Comparison of ENCODE assay signal across 10 mouse cellular contexts in the genomic region with DNA sequence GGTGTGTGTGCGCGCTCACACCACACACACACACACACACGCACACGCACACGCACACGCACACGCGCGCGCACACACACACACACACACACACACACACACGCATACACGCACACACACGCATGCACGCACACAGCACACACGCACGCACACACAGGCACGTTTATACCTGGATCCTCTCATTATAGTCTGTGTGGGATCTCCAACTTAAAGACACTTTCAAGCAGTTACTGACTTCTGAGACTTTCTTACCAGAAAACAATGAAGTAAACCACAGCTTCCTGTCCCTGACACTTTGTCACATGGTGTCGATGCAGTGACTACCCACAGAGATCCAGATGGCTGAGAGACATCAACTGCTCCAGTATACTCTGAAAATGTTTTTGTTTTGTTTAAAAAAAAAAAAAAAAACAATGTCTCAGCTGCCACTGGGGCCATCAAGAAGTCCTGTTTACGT.
DNase-seq lines count a peak whose midpoint lies in the region; TF ChIP-seq lines count a peak whose summit lies in the region.
"Had no signal": no experiment of that assay in that cellular context is flagged by ENCODE, and none has a peak within 500 bp of the region (broad histone marks: within the 10 kb centered on the region; RNA-seq: fewer than 3 reads in every experiment).

No protein-coding gene starts in this region.

- TF ChIP-seq POLR2A in spleen, adult 2 months (IDR thresholded peaks at IDR 0.05; ENCODE audit: low read depth, low read length), result peak; percentile 3; the same call in 1 of the 2 replicates
- TF ChIP-seq POLR2A in cortical plate, adult 2 months (IDR thresholded peaks at IDR 0.05; ENCODE audit: extremely low read depth, insufficient read depth, low read length), result no peak

- H3K27ac ChIP-seq in spleen, adult 2 months (ENCODE audit: insufficient read depth, low read length), result peak overlapping the region; percentile 99
- no peak overlapping the region; the same call in 1 of the 2 replicates for H3K27ac ChIP-seq in cortical plate, adult 2 months (ENCODE audit: insufficient read depth, low read length)
- H3K27ac ChIP-seq: heart, embryonic 13.5 days; liver, embryonic 13.5 days had no signal

- peaks cover 9% of the 10 kb centered on the region; the same call in 1 of the 2 replicates for H3K4me1 ChIP-seq in spleen, adult 2 months (ENCODE audit: control insufficient read depth, insufficient read depth, insufficient read length)
- H3K4me1 ChIP-seq in cortical plate, adult 2 months (ENCODE audit: control insufficient read depth, insufficient read depth, low read length), result no peaks in the 10 kb centered on the region
- H3K4me1 ChIP-seq: heart, embryonic 13.5 days; liver, embryonic 13.5 days had no signal

- TF ChIP-seq CTCF in spleen, adult 2 months (IDR thresholded peaks at IDR 0.05; ENCODE audit: extremely low read depth, insufficient read depth, insufficient read length, insufficient replicate concordance), result no peak
- no peak for TF ChIP-seq CTCF in cortical plate, adult 2 months (IDR thresholded peaks at IDR 0.05; ENCODE audit: extremely low read depth, insufficient read depth, low read length)

- H3K27me3 ChIP-seq in spleen, adult 2 months (ENCODE audit: control insufficient read depth, insufficient read depth, low read length), result no peaks in the 10 kb centered on the region
- H3K27me3 ChIP-seq: heart, embryonic 13.5 days; liver, embryonic 13.5 days had no signal

- peak; percentile 50 to 87 for DNase-seq in spleen, adult 2 months (ENCODE audit: low read depth in 1 of 2, low spot score in 2 of 2)
- DNase-seq in spleen, postnatal 4 days (ENCODE audit: low spot score in 2 of 2), result no peak
- peak; percentile 80 to 81 for DNase-seq in natural killer cell, adult 2 months (ENCODE audit: low spot score in 2 of 2)
- DNase-seq in retina, postnatal 1 day, result no peak
- no peak for DNase-seq in left cerebral cortex, adult 18-20 months (ENCODE audit: low spot score in 2 of 2)
- no peak for DNase-seq in cerebellum, adult 11-12 months
- DNase-seq: layer of hippocampus, postnatal 36 days; liver, embryonic 13.5 days had no signal

- H3K4me3 ChIP-seq in spleen, adult 2 months (ENCODE audit: extremely low read depth, insufficient read depth, insufficient read length), result peak overlapping the region; percentile 66
- peak overlapping the region; percentile 24; the same call in 1 of the 2 replicates for H3K4me3 ChIP-seq in cortical plate, adult 2 months (ENCODE audit: insufficient read depth, low read length)
- H3K4me3 ChIP-seq: heart, embryonic 13.5 days; liver, embryonic 13.5 days had no signal

- H3K36me3 ChIP-seq in spleen, adult 2 months (ENCODE audit: control insufficient read depth, insufficient read depth, low read length), result no peaks in the 10 kb centered on the region
- H3K36me3 ChIP-seq: heart, embryonic 13.5 days; liver, embryonic 13.5 days had no signal

- WGBS in spleen, adult 2 months, result 20% methylated on average over 19 of the region's 19 CpGs

Comparison
In these comparisons a context has a peak if more than half of its experiments do, and no peak if none do; other contexts are left out.
1. DNase-seq: peak in spleen, adult 2 months (2 of 2) and natural killer cell, adult 2 months (2 of 2); none in spleen, postnatal 4 days (0 of 2), retina, postnatal 1 day (single experiment), left cerebral cortex, adult 18-20 months (0 of 2) and cerebellum, adult 11-12 months (single experiment).